Mouse (Mus musculus): ENCODE results near the gene Kcnj6.

GRCm38 (mm10) chr16:94994148-94994547 is 3.4 kb downstream of the Kcnj6 start:
- TF ChIP-seq POLR2A (IDR thresholded peaks at IDR 0.05; ENCODE audit: insufficient read length, low read depth) (no peak), TCF3 (IDR thresholded peaks at IDR 0.05; ENCODE audit: insufficient read length, low read depth) (no peak), MYOG (IDR thresholded peaks at IDR 0.05; ENCODE audit: control insufficient read depth in 1 of 3, insufficient read depth in 1 of 3, insufficient read length in 2 of 3, low read depth in 2 of 3) (no peak), E2F4 (IDR thresholded peaks at IDR 0.05; ENCODE audit: insufficient read depth) (no peak), MAX (IDR thresholded peaks at IDR 0.05; ENCODE audit: low read depth) (no peak), USF1 (IDR thresholded peaks at IDR 0.05; ENCODE audit: low read depth) (no peak), POLR2AphosphoS2 (IDR thresholded peaks at IDR 0.05; ENCODE audit: insufficient read length, low read depth) (no peak), MYOD1 (IDR thresholded peaks at IDR 0.05; ENCODE audit: control insufficient read depth in 1 of 3, insufficient read length in 2 of 3, low read depth in 2 of 3) (no peak), TCF12 (IDR thresholded peaks at IDR 0.05; ENCODE audit: insufficient read depth, poor library complexity, severe bottlenecking) (no peak), CEBPB (IDR thresholded peaks at IDR 0.05; ENCODE audit: insufficient read depth, poor library complexity, severe bottlenecking) (no peak), SRF (IDR thresholded peaks at IDR 0.05; ENCODE audit: control insufficient read depth, insufficient read length, low read depth) (no peak), REST (IDR thresholded peaks at IDR 0.05; ENCODE audit: insufficient read depth, insufficient read length) (no peak)

Measured in myocyte (in vitro differentiated cells).